Mouse (Mus musculus) G1E (cell line): ENCODE results near the gene Trappc6a. TPM values are rescaled to one million over a fixed set of nuclear protein-coding genes. Genes with fewer than 3 reads are reported as not detected.
A peak's percentile ranks its signal among the peaks of the same experiment; 100 is the strongest.

Source experiments
- ATAC-seq: 2 replicates; pipeline ENCODE4 v1.8.0; 2016; ENCODE audit warnings: mild to moderate bottlenecking; ENCODE audit not compliant: insufficient number of reproducible peaks, poor library complexity, low FRiP score, severe bottlenecking; ENCODE audit errors: extremely low read depth
- DNase-seq: peaks from one replicate; pipeline ENCODE4 v3.0.0; 2012; ENCODE audit warnings: low spot score
- H3K27me3 ChIP-seq: 2 replicates; pipeline ENCODE4 v1.6.1; 2012; ENCODE audit warnings: mild to moderate bottlenecking, low read length, inconsistent platforms; ENCODE audit not compliant: insufficient read depth
- H3K36me3 ChIP-seq: replicated peaks from 2 replicates; pipeline ENCODE3; 2012; ENCODE audit warnings: mild to moderate bottlenecking, inconsistent platforms
- H3K4me1 ChIP-seq: 2 replicates; pipeline ENCODE4 v1.6.1; 2012; ENCODE audit warnings: low read depth, low read length, inconsistent platforms, mixed read lengths; ENCODE audit not compliant: insufficient read depth
- H3K4me3 ChIP-seq: 2 replicates; pipeline ENCODE4 v1.5.1; 2012; ENCODE audit warnings: low read depth, mild to moderate bottlenecking, inconsistent platforms, low read length, moderate library complexity, mixed read lengths
- H3K9me3 ChIP-seq: replicated peaks from 2 replicates; pipeline ENCODE4 v1.6.1; 2012; ENCODE audit warnings: inconsistent platforms
- CTCF ChIP-seq: IDR thresholded peaks from 2 replicates; pipeline ENCODE4 v1.5.1; 2012; ENCODE audit warnings: low read depth, low read length, inconsistent platforms, mixed read lengths
- GATA1 ChIP-seq: IDR thresholded peaks from 2 replicates; pipeline ENCODE4 v1.6.1; 2012; ENCODE audit warnings: borderline replicate concordance, low read length, inconsistent platforms, mixed read lengths
- GATA2 ChIP-seq: IDR thresholded peaks from 2 replicates; pipeline ENCODE4 v1.6.1; 2012; ENCODE audit warnings: low read depth, low read length, inconsistent platforms, borderline replicate concordance
- POLR2AphosphoS5 ChIP-seq: IDR thresholded peaks from 2 replicates; pipeline ENCODE4 v1.6.1; 2012; ENCODE audit warnings: low read depth, low read length, inconsistent platforms; ENCODE audit not compliant: insufficient replicate concordance
- TAL1 ChIP-seq: conservative IDR thresholded peaks from 2 replicates; pipeline ENCODE4 v1.6.1; 2012; ENCODE audit warnings: low read depth, low read length, inconsistent platforms, mixed read lengths
- polyA plus RNA-seq: library from polyadenylated mRNA; stranded (reverse); fragments of >175 nt; gene quantifications from 2 replicates; pipeline ENCODE4 v1.2.3, GENCODE M21; 2012
- total RNA-seq, 2 experiments: library from RNA; stranded (forward) in 1 of 2; stranded (reverse) in 1 of 2; fragments of 200-1000 nt in 1 of 2; fragments of >200 nt in 1 of 2; fragmentation: Nextera tagmentation in 1 of 2; gene quantifications; 2 replicates each; pipeline ENCODE4 v1.2.3; 2014 to 2017

Trappc6a gene
- total and polyA plus RNA-seq, 3 experiments: 92.8 to 537 (median 141) TPM

- DNase-seq (no peak), ATAC-seq (no peak)
- no peak overlapping the region for H3K4me3 ChIP-seq
- H3K36me3 ChIP-seq: peaks cover 97% of the 10 kb centered on the region
- TF ChIP-seq GATA1 (no peak), GATA2 (no peak), TAL1 (no peak), POLR2AphosphoS5 (no peak), CTCF (no peak)
- no peaks in the 10 kb centered on the region for H3K9me3 ChIP-seq
- H3K4me1 ChIP-seq: peaks cover 38% of the 10 kb centered on the region
- H3K27me3 ChIP-seq: no peaks in the 10 kb centered on the region
These were observed 46.0 kb downstream of the Trappc6a start for GRCm38 (mm10) chr7:19554168-19554567.

- Histone ChIP-seq H3K4me3 (no peak overlapping the region), H3K27me3 (no peaks in the 10 kb centered on the region), H3K36me3 (peaks cover 82% of the 10 kb centered on the region), H3K9me3 (no peaks in the 10 kb centered on the region), H3K4me1 (peaks cover 56% of the 10 kb centered on the region)
- DNase-seq: no peak
- TF ChIP-seq GATA2: no peak
- no peak for TF ChIP-seq TAL1
- no peak for TF ChIP-seq CTCF
- TF ChIP-seq POLR2AphosphoS5: no peak
- no peak for TF ChIP-seq GATA1
- no peak for ATAC-seq
These were observed 48.9 kb downstream of the Trappc6a start for GRCm38 (mm10) chr7:19557086-19557485.

- H3K9me3 ChIP-seq: no peaks in the 10 kb centered on the region
- DNase-seq (no peak), ATAC-seq (no peak)
- H3K4me1 ChIP-seq: peaks cover 61% of the 10 kb centered on the region
- H3K4me3 ChIP-seq: no peak overlapping the region
- TF ChIP-seq GATA2 (no peak), CTCF (no peak), POLR2AphosphoS5 (no peak), TAL1 (no peak), GATA1 (no peak)
- no peaks in the 10 kb centered on the region for H3K27me3 ChIP-seq
- H3K36me3 ChIP-seq: peaks cover 73% of the 10 kb centered on the region
These were observed 50.0 kb downstream of the Trappc6a start for GRCm38 (mm10) chr7:19557982-19558900.

GRCm38 (mm10) chr7:19558965-19559364 is 50.8 kb downstream of the Trappc6a start:
- H3K9me3 ChIP-seq: no peaks in the 10 kb centered on the region
- no peaks in the 10 kb centered on the region for H3K27me3 ChIP-seq
- DNase-seq: peak; percentile 37
- H3K4me3 ChIP-seq: no peak overlapping the region
- H3K36me3 ChIP-seq: peaks cover 72% of the 10 kb centered on the region
- H3K4me1 ChIP-seq: peaks cover 65% of the 10 kb centered on the region
- no peak for ATAC-seq
- TF ChIP-seq GATA2: no peak
- TF ChIP-seq TAL1: no peak
- peak; percentile 32 for TF ChIP-seq CTCF

- TF ChIP-seq POLR2AphosphoS5: no peak
- no peak for TF ChIP-seq TAL1
- TF ChIP-seq CTCF: no peak
- TF ChIP-seq GATA1: no peak
- H3K4me3 ChIP-seq: peak overlapping the region; percentile 96
- ATAC-seq (no peak), DNase-seq (no peak)
- peaks cover 73% of the 10 kb centered on the region for H3K36me3 ChIP-seq
- H3K27me3 ChIP-seq: no peaks in the 10 kb centered on the region
- H3K9me3 ChIP-seq: peaks cover 10% of the 10 kb centered on the region
- peaks cover 62% of the 10 kb centered on the region for H3K4me1 ChIP-seq
These were observed 52.5 kb downstream of the Trappc6a start for GRCm38 (mm10) chr7:19560491-19561260.

- peaks cover 10% of the 10 kb centered on the region for H3K9me3 ChIP-seq
- ATAC-seq (no peak), DNase-seq (no peak)
- H3K27me3 ChIP-seq: no peaks in the 10 kb centered on the region
- TF ChIP-seq TAL1 (no peak), GATA1 (no peak), POLR2AphosphoS5 (no peak), GATA2 (no peak), CTCF (no peak)
- H3K36me3 ChIP-seq: peaks cover 72% of the 10 kb centered on the region
- peaks cover 62% of the 10 kb centered on the region for H3K4me1 ChIP-seq
- peak overlapping the region; percentile 96 for H3K4me3 ChIP-seq
These were observed 53.2 kb downstream of the Trappc6a start for GRCm38 (mm10) chr7:19561431-19561764.
